In the genomic region with DNA sequence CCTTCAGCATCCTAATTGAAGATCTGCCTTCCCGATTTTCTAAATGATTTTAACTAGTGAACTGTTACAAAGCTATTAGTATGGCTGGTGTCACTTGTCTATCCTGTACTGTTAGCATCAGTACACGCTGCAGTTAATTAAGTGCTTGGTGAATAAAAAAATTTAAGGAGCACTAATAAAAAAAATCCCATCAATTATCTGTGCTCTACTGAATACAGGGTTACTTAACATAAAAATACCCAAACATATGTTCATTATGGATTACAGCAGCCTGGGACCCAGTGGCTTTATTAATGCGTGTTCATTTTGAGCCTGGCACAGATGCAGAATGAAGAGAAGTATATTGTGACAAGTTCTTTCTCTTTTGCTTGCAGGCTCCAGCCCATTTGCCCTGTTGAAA, we compare ENCODE assay signal across 15 mouse cellular contexts.
"Had no signal": no experiment of that assay in that cellular context is flagged by ENCODE, and none has a peak within 500 bp of the region (broad histone marks: within the 10 kb centered on the region; RNA-seq: fewer than 3 reads in every experiment).

No protein-coding gene starts in this region.

- H3K9me3 ChIP-seq: limb, embryonic 12.5 days; liver, embryonic 13.5 days; lung, embryonic 15.5 days; stomach, embryonic 15.5 days had no signal

- H3K27me3 ChIP-seq: limb, embryonic 12.5 days; liver, embryonic 13.5 days; lung, embryonic 15.5 days; megakaryocyte, embryonic 14.5 days; stomach, embryonic 15.5 days had no signal

- DNase-seq: kidney, postnatal 10 days; kidney, postnatal 4 days; liver; liver, embryonic 13.5 days; liver, postnatal 0 days; lung, postnatal 14 days; right cerebral cortex, postnatal 14 days; thymus, postnatal 4 days had no signal

- H3K4me3 ChIP-seq: layer of hippocampus, adult 2 months; limb, embryonic 12.5 days; liver, embryonic 13.5 days; lung, embryonic 15.5 days; megakaryocyte, embryonic 14.5 days; stomach, embryonic 15.5 days had no signal

- H3K27ac ChIP-seq: layer of hippocampus, adult 2 months; limb, embryonic 12.5 days; liver, embryonic 13.5 days; lung, embryonic 15.5 days; macrophage; stomach, embryonic 15.5 days had no signal

- H3K4me2 ChIP-seq: limb, embryonic 12.5 days; liver, embryonic 13.5 days; lung, embryonic 15.5 days; midbrain, embryonic 11.5 days; stomach, embryonic 15.5 days had no signal

- H3K4me1 ChIP-seq: limb, embryonic 12.5 days; liver, embryonic 13.5 days; lung, embryonic 15.5 days; megakaryocyte, embryonic 14.5 days; stomach, embryonic 15.5 days had no signal

- H3K9ac ChIP-seq: limb, embryonic 12.5 days; liver, embryonic 13.5 days; liver, postnatal 0 days; lung, embryonic 15.5 days; stomach, embryonic 15.5 days had no signal

- ATAC-seq: liver, postnatal 0 days had no signal

- H3K36me3 ChIP-seq: limb, embryonic 12.5 days; liver, embryonic 13.5 days; lung, embryonic 15.5 days; stomach, embryonic 15.5 days had no signal
